Mouse (Mus musculus): ENCODE measurements around the gene Urb2. TPM values are rescaled to one million over a fixed set of nuclear protein-coding genes. Genes with fewer than 3 reads are reported as not detected.
A peak's percentile ranks its signal among the peaks of the same experiment; 100 is the strongest.

Urb2 gene
- total and polyA plus RNA-seq, 3 experiments: 26.4 to 33.9 (median 27.9) TPM

- TF ChIP-seq ZKSCAN1 (IDR thresholded peaks at IDR 0.05; ENCODE audit: borderline replicate concordance, low read depth, low read length) (no peak), JUND (conservative IDR thresholded peaks at IDR 0.05; ENCODE audit: low read depth, low read length) (no peak), TCF12 (IDR thresholded peaks at IDR 0.05; ENCODE audit: low read depth, low read length) (no peak), TBP (conservative IDR thresholded peaks at IDR 0.05; ENCODE audit: low read depth, low read length) (no peak), KAT2A (IDR thresholded peaks at IDR 0.05; ENCODE audit: insufficient replicate concordance, low read length) (no peak), NELFE (IDR thresholded peaks at IDR 0.05; ENCODE audit: low read depth, low read length) (no peak), HCFC1 (IDR thresholded peaks at IDR 0.05; ENCODE audit: low read depth, low read length) (no peak), USF2 (conservative IDR thresholded peaks at IDR 0.05; ENCODE audit: low read depth, low read length) (no peak)
- H3K36me3 ChIP-seq (replicated peaks in 1 of 2; ENCODE audit: control insufficient read depth in 1 of 2, insufficient read depth in 1 of 2, low read length in 1 of 2): peaks cover 11 to 47% of the 10 kb centered on the region in 2 experiments
- H3K4me3 ChIP-seq (replicated peaks in 1 of 3; ENCODE audit: low read depth in 2 of 3, low read length in 2 of 3, poor library complexity in 1 of 3): no peak overlapping the region
- dilution Hi-C loops (cut with MboI; ENCODE audit: extremely low pct_ligation_motif_present, extremely low pct_unique_long_range_greater_than_20kb, low sequenced_read_pairs) (no loop called here), in situ Hi-C loops (cut with MboI; ENCODE audit: low pct_ligation_motif_present, low pct_unique_long_range_greater_than_20kb, low sequenced_read_pairs) (no loop called here)
- peaks cover 81% of the 10 kb centered on the region for H3K79me2 ChIP-seq (replicated peaks; ENCODE audit: control insufficient read depth, extremely low read depth, insufficient read depth, poor library complexity, severe bottlenecking)
- no peak overlapping the region for H3K27ac ChIP-seq (ENCODE audit: insufficient read depth, low read depth)
- H3K4me2 ChIP-seq (ENCODE audit: insufficient read depth, low read depth, poor library complexity, severe bottlenecking): no peak overlapping the region
- DNase-seq (ENCODE audit: extremely low read depth): no peak
- H3K27me3 ChIP-seq (replicated peaks): no peaks in the 10 kb centered on the region
- peaks cover 7 to 55% of the 10 kb centered on the region in 2 experiments; a peak in 3 of 4 replicates for H3K4me1 ChIP-seq (ENCODE audit: control insufficient read depth in 1 of 2, insufficient read depth in 2 of 2)
- H3K9me3 ChIP-seq (replicated peaks; ENCODE audit: low read length): no peaks in the 10 kb centered on the region
- H3K9ac ChIP-seq (ENCODE audit: insufficient read depth, low read depth): no peak overlapping the region
Measured at GRCm38 (mm10) chr8:124014751-124015150, 6.6 kb upstream of the Urb2 start.

- dilution Hi-C loops (cut with MboI; ENCODE audit: extremely low pct_ligation_motif_present, extremely low pct_unique_long_range_greater_than_20kb, low sequenced_read_pairs): no loop called here
- H3K36me3 ChIP-seq (replicated peaks in 1 of 2; ENCODE audit: control insufficient read depth in 1 of 2, insufficient read depth in 1 of 2, low read length in 1 of 2): peaks cover 8 to 41% of the 10 kb centered on the region in 2 experiments
- peak; percentile 74 for DNase-seq (ENCODE audit: extremely low read depth)
- TF ChIP-seq TBP (conservative IDR thresholded peaks at IDR 0.05; ENCODE audit: low read depth, low read length) (peak; percentile 9; the same call in 1 of the 2 replicates), BHLHE40 (IDR thresholded peaks at IDR 0.05; ENCODE audit: low read depth, low read length) (peak; percentile 30; the same call in 1 of the 2 replicates), EP300 (IDR thresholded peaks at IDR 0.05; ENCODE audit: low read length) (no peak), SIN3A (IDR thresholded peaks at IDR 0.05; ENCODE audit: low read length) (0 out of 2 replicates have a peak, but pooled peaks have one; percentile 21)
- H3K4me2 ChIP-seq (ENCODE audit: insufficient read depth, low read depth, poor library complexity, severe bottlenecking): peak overlapping the region; percentile 83
- peaks cover 7 to 65% of the 10 kb centered on the region in 2 experiments; a peak in 3 of 4 replicates for H3K4me1 ChIP-seq (ENCODE audit: control insufficient read depth in 1 of 2, insufficient read depth in 2 of 2)
- no peaks in the 10 kb centered on the region for H3K27me3 ChIP-seq (replicated peaks)
- H3K9ac ChIP-seq (ENCODE audit: insufficient read depth, low read depth): peak overlapping the region; percentile 91; the same call in 1 of the 2 replicates
- no peaks in the 10 kb centered on the region for H3K9me3 ChIP-seq (replicated peaks; ENCODE audit: low read length)
- in situ Hi-C loops (cut with MboI; ENCODE audit: low pct_ligation_motif_present, low pct_unique_long_range_greater_than_20kb, low sequenced_read_pairs): no loop called here
- no peak overlapping the region for H3K27ac ChIP-seq (ENCODE audit: insufficient read depth, low read depth)
- peak overlapping the region; percentile 74 to 97 (median 77) for H3K4me3 ChIP-seq (replicated peaks in 1 of 3; ENCODE audit: low read depth in 2 of 3, low read length in 2 of 3, poor library complexity in 1 of 3)
- H3K79me2 ChIP-seq (replicated peaks; ENCODE audit: control insufficient read depth, extremely low read depth, insufficient read depth, poor library complexity, severe bottlenecking): peaks cover 74% of the 10 kb centered on the region
Measured at GRCm38 (mm10) chr8:124019782-124020181, 1.5 kb upstream of the Urb2 start.

- dilution Hi-C loops (cut with MboI; ENCODE audit: extremely low pct_ligation_motif_present, extremely low pct_unique_long_range_greater_than_20kb, low sequenced_read_pairs) (no loop called here), in situ Hi-C loops (cut with MboI; ENCODE audit: low pct_ligation_motif_present, low pct_unique_long_range_greater_than_20kb, low sequenced_read_pairs) (no loop called here)
- peaks cover 7 to 56% of the 10 kb centered on the region in 2 experiments; a peak in 3 of 4 replicates for H3K4me1 ChIP-seq (ENCODE audit: control insufficient read depth in 1 of 2, insufficient read depth in 2 of 2)
- H3K27ac ChIP-seq (ENCODE audit: insufficient read depth, low read depth): peak overlapping the region; percentile 78
- H3K4me2 ChIP-seq (ENCODE audit: insufficient read depth, low read depth, poor library complexity, severe bottlenecking): peak overlapping the region; percentile 83
- peaks cover 65% of the 10 kb centered on the region for H3K79me2 ChIP-seq (replicated peaks; ENCODE audit: control insufficient read depth, extremely low read depth, insufficient read depth, poor library complexity, severe bottlenecking)
- no peaks in the 10 kb centered on the region for H3K9me3 ChIP-seq (replicated peaks; ENCODE audit: low read length)
- H3K36me3 ChIP-seq (replicated peaks in 1 of 2; ENCODE audit: control insufficient read depth in 1 of 2, insufficient read depth in 1 of 2, low read length in 1 of 2): peaks cover 10 to 46% of the 10 kb centered on the region in 2 experiments
- peak; percentile 44 for DNase-seq (ENCODE audit: extremely low read depth)
- H3K9ac ChIP-seq (ENCODE audit: insufficient read depth, low read depth): peak overlapping the region; percentile 91
- no peaks in the 10 kb centered on the region for H3K27me3 ChIP-seq (replicated peaks)
- H3K4me3 ChIP-seq (replicated peaks in 1 of 3; ENCODE audit: low read depth in 2 of 3, low read length in 2 of 3, poor library complexity in 1 of 3): peak overlapping the region; percentile 74 to 97 (median 91)
- TF ChIP-seq SMC3 (IDR thresholded peaks at IDR 0.05; ENCODE audit: low read depth, low read length) (no peak), JUN (IDR thresholded peaks at IDR 0.05; ENCODE audit: insufficient read depth, low read depth, low read length) (no peak), USF2 (conservative IDR thresholded peaks at IDR 0.05; ENCODE audit: low read depth, low read length) (no peak), CHD1 (IDR thresholded peaks at IDR 0.05; ENCODE audit: low read depth, low read length) (no peak), MAX (IDR thresholded peaks at IDR 0.05; ENCODE audit: low read length) (peak; percentile 67), NELFE (IDR thresholded peaks at IDR 0.05; ENCODE audit: low read depth, low read length) (no peak; the same call in none of the 2 replicates), RAD21 (IDR thresholded peaks at IDR 0.05; ENCODE audit: low read depth, low read length) (no peak), USF1 (IDR thresholded peaks at IDR 0.05; ENCODE audit: low read depth, low read length) (no peak), SIN3A (IDR thresholded peaks at IDR 0.05; ENCODE audit: low read length) (no peak), ZKSCAN1 (IDR thresholded peaks at IDR 0.05; ENCODE audit: borderline replicate concordance, low read depth, low read length) (no peak), GABPA (IDR thresholded peaks at IDR 0.05; ENCODE audit: insufficient replicate concordance, low read depth, low read length) (no peak), ELF1 (IDR thresholded peaks at IDR 0.05; ENCODE audit: low read depth, low read length) (no peak), ZMIZ1 (IDR thresholded peaks at IDR 0.05; ENCODE audit: low read depth, low read length) (no peak), CTCF (conservative IDR thresholded peaks at IDR 0.05 in 1 of 2, IDR thresholded peaks at IDR 0.05 in 1 of 2; ENCODE audit: low read depth in 2 of 2, low read length in 2 of 2) (no peak), BHLHE40 (IDR thresholded peaks at IDR 0.05; ENCODE audit: low read depth, low read length) (peak; percentile 85), HCFC1 (IDR thresholded peaks at IDR 0.05; ENCODE audit: low read depth, low read length) (no peak), TBP (conservative IDR thresholded peaks at IDR 0.05; ENCODE audit: low read depth, low read length) (no peak; the same call in 1 of the 2 replicates), JUND (conservative IDR thresholded peaks at IDR 0.05; ENCODE audit: low read depth, low read length) (no peak)
Measured at GRCm38 (mm10) chr8:124020439-124021236, 670 bp upstream of the Urb2 start.
